Mouse (Mus musculus) kidney, adult 8-10 months (tissue): ENCODE measurements at regions not wholly inside any gene's neighbourhood (a gene's known extent, or its start where the extent isn't known, plus 50 kb on each side); places are given as distances from the start of the nearest gene placed in this dataset.

Source experiments
- DNase-seq, 2 experiments: peaks; one replicate each; pipeline ENCODE4 v3.0.0; 2022

GRCm38 (mm10) chr13:106738011-106738410, 198.7 kb downstream of the Ipo11 start:
- DNase-seq = no peak

- DNase-seq = no peak
These were observed 202.4 kb downstream of the Ipo11 start for GRCm38 (mm10) chr13:106734323-106734722.

- no peak for DNase-seq
These were observed 203.9 kb downstream of the Ipo11 start for GRCm38 (mm10) chr13:106732906-106733305.

GRCm38 (mm10) chr13:106723315-106723714, 213.4 kb downstream of the Ipo11 start:
- DNase-seq = no peak

GRCm38 (mm10) chr13:106721167-106721566, 215.6 kb downstream of the Ipo11 start:
- no peak for DNase-seq

GRCm38 (mm10) chr13:106715771-106716170, 221.0 kb downstream of the Ipo11 start:
- DNase-seq = peak in 1 of 2 experiments; percentile 25

GRCm38 (mm10) chr13:106715234-106715633, 221.5 kb downstream of the Ipo11 start:
- DNase-seq = no peak

GRCm38 (mm10) chr13:106710580-106710979, 226.2 kb downstream of the Ipo11 start:
- DNase-seq = no peak

GRCm38 (mm10) chr13:106700376-106700775, 236.4 kb downstream of the Ipo11 start:
- DNase-seq = no peak

- DNase-seq = peak in 1 of 2 experiments; percentile 3
These were observed 236.8 kb downstream of the Ipo11 start for GRCm38 (mm10) chr13:106699957-106700356.

- no peak for DNase-seq
These were observed 244.8 kb downstream of the Ipo11 start for GRCm38 (mm10) chr13:106691787-106692571.

GRCm38 (mm10) chr13:106690125-106690524, 246.6 kb downstream of the Ipo11 start:
- no peak for DNase-seq

GRCm38 (mm10) chr13:106689618-106690017, 247.1 kb downstream of the Ipo11 start:
- DNase-seq = no peak

- no peak for DNase-seq
These were observed 247.7 kb downstream of the Ipo11 start for GRCm38 (mm10) chr13:106689051-106689450.

- DNase-seq = no peak
These were observed 267.1 kb downstream of the Ipo11 start for GRCm38 (mm10) chr13:106669665-106670064.

- no peak for DNase-seq
These were observed 274.6 kb downstream of the Ipo11 start for GRCm38 (mm10) chr13:106662195-106662594.

- no peak for DNase-seq
These were observed 287.4 kb downstream of the Ipo11 start for GRCm38 (mm10) chr13:106649363-106649762.

GRCm38 (mm10) chr13:106643302-106643975, 293.3 kb downstream of the Ipo11 start:
- DNase-seq = no peak

- no peak for DNase-seq
These were observed 297.9 kb downstream of the Ipo11 start for GRCm38 (mm10) chr13:106638706-106639385.

GRCm38 (mm10) chr13:106591729-106592128, 345.0 kb downstream of the Ipo11 start:
- DNase-seq = no peak

GRCm38 (mm10) chr13:106567658-106568359, 368.9 kb downstream of the Ipo11 start:
- no peak for DNase-seq

GRCm38 (mm10) chr13:106562588-106562987, 374.2 kb downstream of the Ipo11 start:
- no peak for DNase-seq

GRCm38 (mm10) chr13:106562161-106562560, 374.6 kb downstream of the Ipo11 start:
- DNase-seq = no peak
